Mouse (Mus musculus): ENCODE measurements around the gene Gm17387. TPM values are rescaled to one million over a fixed set of nuclear protein-coding genes. Genes with fewer than 3 reads are reported as not detected.

The Gm17387 gene
- polyA plus RNA-seq (2015; fragmentation: Nextera tagmentation; extraction: Ambion mirVana): not detected in 2 replicates

GRCm38 (mm10) chr7:141028831-141029230 is at the start of gene Gm17387:
Gm17387 (plus strand) TSS chr7:141029131.
- H3K4me3 ChIP-seq: no peak within 1 kb of the TSS
- H3K9ac ChIP-seq: no peak within 1 kb of the TSS
- no peaks in the 10 kb centered on the region for H3K9me3 ChIP-seq
- ATAC-seq (ENCODE audit: extremely low read depth, insufficient number of reproducible peaks, low FRiP score, low TSS enrichment): no peak
- H3K36me3 ChIP-seq: no peaks in the 10 kb centered on the region
- H3K27me3 ChIP-seq (replicated peaks): no peaks in the 10 kb centered on the region
- H3K4me2 ChIP-seq: no peak within 1 kb of the TSS
- WGBS: 76% methylated on average over 2 of the region's 2 CpGs
- H3K27ac ChIP-seq (replicated peaks): no peak within 1 kb of the TSS
- H3K4me1 ChIP-seq: no peaks in the 10 kb centered on the region

GRCm38 (mm10) chr7:140981704-140982103 is 47.2 kb upstream of the Gm17387 start:
- no peak for ATAC-seq (ENCODE audit: extremely low read depth, insufficient number of reproducible peaks, low FRiP score, low TSS enrichment)
- no peaks in the 10 kb centered on the region for H3K4me1 ChIP-seq
- 74% methylated on average over 8 of the region's 8 CpGs for WGBS
- no peak overlapping the region for H3K27ac ChIP-seq (replicated peaks)
- no peak overlapping the region for H3K4me2 ChIP-seq
- no peaks in the 10 kb centered on the region for H3K36me3 ChIP-seq
- H3K9ac ChIP-seq: no peak overlapping the region
- peaks cover 12% of the 10 kb centered on the region; the same call in 1 of the 2 replicates for H3K27me3 ChIP-seq (replicated peaks)
- no peak overlapping the region for H3K4me3 ChIP-seq
- H3K9me3 ChIP-seq: no peaks in the 10 kb centered on the region

GRCm38 (mm10) chr7:140982971-140983370 is 46.0 kb upstream of the Gm17387 start:
- Histone ChIP-seq H3K27ac (replicated peaks) (no peak overlapping the region), H3K4me1 (no peaks in the 10 kb centered on the region), H3K27me3 (replicated peaks) (peaks cover 12% of the 10 kb centered on the region; the same call in 1 of the 2 replicates), H3K36me3 (no peaks in the 10 kb centered on the region), H3K4me3 (no peak overlapping the region), H3K9me3 (no peaks in the 10 kb centered on the region), H3K9ac (no peak overlapping the region), H3K4me2 (no peak overlapping the region)
- 67% methylated on average over 7 of the region's 7 CpGs for WGBS
- no peak for ATAC-seq (ENCODE audit: extremely low read depth, insufficient number of reproducible peaks, low FRiP score, low TSS enrichment)

GRCm38 (mm10) chr7:140987182-140988138 is 41.5 kb upstream of the Gm17387 start:
- WGBS: 73% methylated on average over 17 of the region's 17 CpGs
- peaks cover 23% of the 10 kb centered on the region; the same call in 1 of the 2 replicates for H3K27me3 ChIP-seq (replicated peaks)
- no peaks in the 10 kb centered on the region for H3K36me3 ChIP-seq
- no peak overlapping the region for H3K4me2 ChIP-seq
- H3K4me3 ChIP-seq: no peak overlapping the region
- no peak overlapping the region for H3K27ac ChIP-seq (replicated peaks)
- no peak for ATAC-seq (ENCODE audit: extremely low read depth, insufficient number of reproducible peaks, low FRiP score, low TSS enrichment)
- H3K9ac ChIP-seq: no peak overlapping the region
- no peaks in the 10 kb centered on the region for H3K9me3 ChIP-seq
- H3K4me1 ChIP-seq: no peaks in the 10 kb centered on the region

GRCm38 (mm10) chr7:140989022-140989421 is 39.9 kb upstream of the Gm17387 start:
- Histone ChIP-seq H3K4me3 (no peak overlapping the region), H3K36me3 (no peaks in the 10 kb centered on the region), H3K27me3 (replicated peaks) (peaks cover 12% of the 10 kb centered on the region; the same call in 1 of the 2 replicates), H3K4me1 (no peaks in the 10 kb centered on the region), H3K9me3 (no peaks in the 10 kb centered on the region), H3K27ac (replicated peaks) (no peak overlapping the region), H3K4me2 (no peak overlapping the region), H3K9ac (no peak overlapping the region)
- 62% methylated on average over 4 of the region's 4 CpGs for WGBS
- no peak for ATAC-seq (ENCODE audit: extremely low read depth, insufficient number of reproducible peaks, low FRiP score, low TSS enrichment)

GRCm38 (mm10) chr7:140990185-140990584 is 38.7 kb upstream of the Gm17387 start:
- Histone ChIP-seq H3K27ac (replicated peaks) (no peak overlapping the region), H3K4me3 (no peak overlapping the region), H3K9me3 (no peaks in the 10 kb centered on the region), H3K36me3 (no peaks in the 10 kb centered on the region), H3K27me3 (replicated peaks) (peaks cover 11% of the 10 kb centered on the region; the same call in 1 of the 2 replicates), H3K4me1 (no peaks in the 10 kb centered on the region), H3K9ac (no peak overlapping the region), H3K4me2 (no peak overlapping the region)
- WGBS: 58% methylated on average over 6 of the region's 6 CpGs
- no peak for ATAC-seq (ENCODE audit: extremely low read depth, insufficient number of reproducible peaks, low FRiP score, low TSS enrichment)

- H3K4me3 ChIP-seq: no peak overlapping the region
- peaks cover 11% of the 10 kb centered on the region; the same call in 1 of the 2 replicates for H3K27me3 ChIP-seq (replicated peaks)
- H3K27ac ChIP-seq (replicated peaks): no peak overlapping the region
- H3K9ac ChIP-seq: no peak overlapping the region
- no peaks in the 10 kb centered on the region for H3K9me3 ChIP-seq
- no peak for ATAC-seq (ENCODE audit: extremely low read depth, insufficient number of reproducible peaks, low FRiP score, low TSS enrichment)
- H3K4me2 ChIP-seq: no peak overlapping the region
- WGBS: 54% methylated on average over 5 of the region's 5 CpGs
- H3K4me1 ChIP-seq: no peaks in the 10 kb centered on the region
- H3K36me3 ChIP-seq: no peaks in the 10 kb centered on the region
Measured at GRCm38 (mm10) chr7:140990622-140991021, 38.3 kb upstream of the Gm17387 start.

GRCm38 (mm10) chr7:140991117-140991689 is 37.7 kb upstream of the Gm17387 start:
- WGBS: 73% methylated on average over 14 of the region's 14 CpGs
- H3K27me3 ChIP-seq (replicated peaks): peaks cover 11% of the 10 kb centered on the region; the same call in 1 of the 2 replicates
- H3K9ac ChIP-seq: no peak overlapping the region
- no peaks in the 10 kb centered on the region for H3K9me3 ChIP-seq
- H3K4me1 ChIP-seq: no peaks in the 10 kb centered on the region
- no peak overlapping the region for H3K27ac ChIP-seq (replicated peaks)
- no peak overlapping the region for H3K4me2 ChIP-seq
- no peak overlapping the region for H3K4me3 ChIP-seq
- no peak for ATAC-seq (ENCODE audit: extremely low read depth, insufficient number of reproducible peaks, low FRiP score, low TSS enrichment)
- no peaks in the 10 kb centered on the region for H3K36me3 ChIP-seq

- no peaks in the 10 kb centered on the region; the same call in 1 of the 2 replicates for H3K27me3 ChIP-seq (replicated peaks)
- no peaks in the 10 kb centered on the region for H3K4me1 ChIP-seq
- no peaks in the 10 kb centered on the region for H3K9me3 ChIP-seq
- 27% methylated on average over 1 of the region's 1 CpGs for WGBS
- no peak overlapping the region for H3K4me2 ChIP-seq
- no peak overlapping the region for H3K9ac ChIP-seq
- H3K36me3 ChIP-seq: no peaks in the 10 kb centered on the region
- H3K4me3 ChIP-seq: no peak overlapping the region
- H3K27ac ChIP-seq (replicated peaks): no peak overlapping the region
- ATAC-seq (ENCODE audit: extremely low read depth, insufficient number of reproducible peaks, low FRiP score, low TSS enrichment): no peak
Measured at GRCm38 (mm10) chr7:140997817-140998216, 31.1 kb upstream of the Gm17387 start.

- H3K4me1 ChIP-seq: no peaks in the 10 kb centered on the region
- 78% methylated on average over 11 of the region's 11 CpGs for WGBS
- no peaks in the 10 kb centered on the region for H3K9me3 ChIP-seq
- no peaks in the 10 kb centered on the region; the same call in 1 of the 2 replicates for H3K27me3 ChIP-seq (replicated peaks)
- H3K9ac ChIP-seq: no peak overlapping the region
- no peak for ATAC-seq (ENCODE audit: extremely low read depth, insufficient number of reproducible peaks, low FRiP score, low TSS enrichment)
- H3K4me3 ChIP-seq: no peak overlapping the region
- H3K36me3 ChIP-seq: no peaks in the 10 kb centered on the region
- no peak overlapping the region for H3K27ac ChIP-seq (replicated peaks)
- no peak overlapping the region for H3K4me2 ChIP-seq
Measured at GRCm38 (mm10) chr7:140998853-140999700, 29.9 kb upstream of the Gm17387 start.

Measured in heart, embryonic 13.5 days (tissue).